Mouse (Mus musculus) liver, embryonic 14.5 days (tissue): ENCODE measurements at regions not wholly inside any gene's neighbourhood (a gene's known extent, or its start where the extent isn't known, plus 50 kb on each side); places are given as distances from the start of the nearest gene placed in this dataset.
A peak's percentile ranks its signal among the peaks of the same experiment; 100 is the strongest.

Source experiments
- ATAC-seq: fragments of 200-750 bp; cut with Nextera tagmentation; 2 replicates; pipeline ENCODE4 v1.8.0; 2017; ENCODE audit warnings: moderate number of reproducible peaks, mild to moderate bottlenecking, moderate library complexity; ENCODE audit not compliant: insufficient read depth
- DNase-seq, 3 experiments: peaks; one replicate each; pipeline ENCODE4 v3.0.0-alpha.2; 2012 to 2013; ENCODE audit warnings: low read depth in 3 of 3, low spot score in 3 of 3
- H3K27ac ChIP-seq: fragments of 300-500 bp; sonication (generic); 2 replicates; pipeline ENCODE4 v1.5.1; 2014; ENCODE audit warnings: moderate library complexity, mild to moderate bottlenecking, control low read depth, inconsistent platforms
- H3K27me3 ChIP-seq: fragments of 300-500 bp; sonication (generic); 2 replicates; pipeline ENCODE4 v1.6.1; 2014; ENCODE audit warnings: mild to moderate bottlenecking, low read length, moderate library complexity; ENCODE audit not compliant: control insufficient read depth, insufficient read depth
- H3K36me3 ChIP-seq: fragments of 300-500 bp; sonication (generic); replicated peaks from 2 replicates; pipeline ENCODE4 v1.6.1; 2014; ENCODE audit warnings: low read depth; ENCODE audit not compliant: control insufficient read depth, insufficient read depth
- H3K4me1 ChIP-seq, 2 experiments: fragments of 200-500 bp in 1 of 2; fragments of 300-500 bp in 1 of 2; sonication (generic) in 1 of 2; replicated peaks; 2 replicates each; pipeline ENCODE4 v1.6.1; 2012 to 2014; ENCODE audit warnings: antibody characterized with exemption in 1 of 2, inconsistent platforms in 1 of 2, low read length in 1 of 2; ENCODE audit not compliant: control insufficient read depth in 2 of 2, insufficient read depth in 2 of 2
- H3K4me2 ChIP-seq: fragments of 300-500 bp; sonication (generic); 2 replicates; pipeline ENCODE4 v1.6.1; 2014; ENCODE audit warnings: low read depth, mild to moderate bottlenecking, control low read depth, moderate library complexity
- H3K4me3 ChIP-seq, 2 experiments: fragments of 200-500 bp in 1 of 2; fragments of 300-500 bp in 1 of 2; sonication (generic) in 1 of 2; 2 replicates each; pipeline ENCODE4 v1.5.1; 2012 to 2014; ENCODE audit warnings: low read depth in 2 of 2, low read length in 2 of 2, mild to moderate bottlenecking in 2 of 2, control low read depth in 1 of 2, inconsistent platforms in 1 of 2, moderate library complexity in 1 of 2; ENCODE audit not compliant: insufficient read depth in 1 of 2
- H3K9ac ChIP-seq: fragments of 300-500 bp; sonication (generic); replicated peaks from 2 replicates; pipeline ENCODE4 v1.6.1; 2014; ENCODE audit warnings: mild to moderate bottlenecking, control low read depth, moderate library complexity
- H3K9me3 ChIP-seq: fragments of 300-500 bp; sonication (generic); 2 replicates; pipeline ENCODE4 v1.6.1; 2016; ENCODE audit warnings: low read length, mixed read lengths; ENCODE audit not compliant: control insufficient read depth
- CTCF ChIP-seq: IDR thresholded peaks from 2 replicates; pipeline ENCODE4 v1.5.1; 2016; ENCODE audit warnings: antibody characterized with exemption, low read depth, control low read depth
- EP300 ChIP-seq: IDR thresholded peaks from 2 replicates; pipeline ENCODE4 v1.6.1; 2016; ENCODE audit warnings: antibody characterized with exemption, low read depth
- WGBS: fragments of 180-500 bp; shearing (Covaris S2); extraction: QIAGEN DNeasy Blood & Tissue Kit; methylation state at CpG from one replicate; pipeline ENCODE4 v1.1.7; 2014; ENCODE audit not compliant: insufficient replicate concordance; 5-methylcytosine and 5-hydroxymethylcytosine counted together

GRCm38 (mm10) chr15:22046423-22046822 lies 502.4 kb upstream of the Cdh18 start:
- Histone ChIP-seq H3K36me3 (no peaks in the 10 kb centered on the region), H3K4me3 (no peak overlapping the region), H3K9me3 (no peaks in the 10 kb centered on the region), H3K4me1 (no peaks in the 10 kb centered on the region), H3K27ac (no peak overlapping the region), H3K27me3 (no peaks in the 10 kb centered on the region), H3K4me2 (no peak overlapping the region), H3K9ac (no peak overlapping the region)
- no peak for ATAC-seq
- DNase-seq, result no peak
- no peak for TF ChIP-seq CTCF
- no peak for TF ChIP-seq EP300

- Histone ChIP-seq H3K9me3 (no peaks in the 10 kb centered on the region), H3K4me1 (no peaks in the 10 kb centered on the region), H3K27me3 (no peaks in the 10 kb centered on the region), H3K27ac (no peak overlapping the region), H3K9ac (no peak overlapping the region), H3K4me2 (no peak overlapping the region), H3K4me3 (no peak overlapping the region), H3K36me3 (no peaks in the 10 kb centered on the region)
- ATAC-seq (peak; percentile 52), DNase-seq (no peak)
- TF ChIP-seq CTCF (no peak), EP300 (no peak)
- WGBS, result 51% methylated on average over 4 of the region's 4 CpGs
These were observed 501.8 kb upstream of the Cdh18 start for GRCm38 (mm10) chr15:22046877-22047478.

GRCm38 (mm10) chr15:22086856-22087255 lies 462.0 kb upstream of the Cdh18 start:
- no peaks in the 10 kb centered on the region for H3K9me3 ChIP-seq
- WGBS, result 47% methylated on average over 3 of the region's 3 CpGs
- no peak overlapping the region for H3K9ac ChIP-seq
- DNase-seq, result no peak
- no peak overlapping the region for H3K4me3 ChIP-seq
- TF ChIP-seq CTCF (no peak), EP300 (no peak)
- no peak for ATAC-seq
- H3K4me1 ChIP-seq, result no peaks in the 10 kb centered on the region
- H3K4me2 ChIP-seq, result no peak overlapping the region
- no peak overlapping the region for H3K27ac ChIP-seq
- H3K27me3 ChIP-seq, result no peaks in the 10 kb centered on the region
- H3K36me3 ChIP-seq, result no peaks in the 10 kb centered on the region

GRCm38 (mm10) chr15:22121746-22122145 lies 427.1 kb upstream of the Cdh18 start:
- Histone ChIP-seq H3K27me3 (no peaks in the 10 kb centered on the region), H3K36me3 (no peaks in the 10 kb centered on the region), H3K4me2 (no peak overlapping the region), H3K4me3 (no peak overlapping the region), H3K9ac (no peak overlapping the region), H3K9me3 (no peaks in the 10 kb centered on the region), H3K27ac (no peak overlapping the region), H3K4me1 (no peaks in the 10 kb centered on the region)
- ATAC-seq (no peak), DNase-seq (no peak)
- 72% methylated on average over 1 of the region's 1 CpGs for WGBS
- TF ChIP-seq CTCF (no peak), EP300 (no peak)

GRCm38 (mm10) chr15:22151894-22152494 lies 396.8 kb upstream of the Cdh18 start:
- 52% methylated on average over 4 of the region's 4 CpGs for WGBS
- TF ChIP-seq EP300, result no peak
- no peak for TF ChIP-seq CTCF
- no peak overlapping the region for H3K4me2 ChIP-seq
- DNase-seq (no peak), ATAC-seq (no peak)
- H3K27ac ChIP-seq, result no peak overlapping the region
- no peaks in the 10 kb centered on the region for H3K27me3 ChIP-seq
- H3K9me3 ChIP-seq, result no peaks in the 10 kb centered on the region
- no peaks in the 10 kb centered on the region for H3K4me1 ChIP-seq
- no peaks in the 10 kb centered on the region for H3K36me3 ChIP-seq
- no peak overlapping the region for H3K9ac ChIP-seq
- no peak overlapping the region for H3K4me3 ChIP-seq
